In genomic region chr12:107140957-107141595, GRCm38 (mm10) we compare ENCODE assay signal across 27 mouse cellular contexts.
DNase-seq lines count a peak whose midpoint lies in the region; ATAC-seq and TF ChIP-seq lines count a peak whose summit lies in the region.
"Had no signal": no experiment of that assay in that cellular context is flagged by ENCODE, and none has a peak within 500 bp of the region (broad histone marks: within the 10 kb centered on the region; RNA-seq: fewer than 3 reads in every experiment).

No protein-coding gene starts in this region.

- no peak for DNase-seq in spleen, adult 2 months (ENCODE audit: low read depth in 1 of 2, low spot score in 2 of 2)
- DNase-seq in spleen, adult 18-20 months = no peak
- peak; percentile 79 for DNase-seq in naive thymus-derived CD4-positive, alpha-beta T cell, adult 2 months (ENCODE audit: low read depth)
- peak; percentile 77 for DNase-seq in thymus, postnatal 25 days
- no peak for DNase-seq in cerebellum, postnatal 4 days (ENCODE audit: low spot score in 2 of 2)
- DNase-seq in lung, postnatal 0 days (ENCODE audit: low spot score) = no peak
- no peak for DNase-seq in heart, adult 18-20 months
- DNase-seq: adrenal gland, postnatal 14 days; cerebellum, adult 11-12 months; cerebellum, adult 9-11 months; forebrain, postnatal 0 days; heart, postnatal 4 days; kidney, adult 11 months; kidney, postnatal 14 days; lung, postnatal 4 days; midbrain, embryonic 14.5 days; right cerebral cortex, adult 18-20 months had no signal

- no peak overlapping the region for H3K9ac ChIP-seq in lung, postnatal 0 days (replicated peaks; ENCODE audit: low read depth)
- H3K9ac ChIP-seq: embryonic facial prominence, embryonic 13.5 days; forebrain, postnatal 0 days; hindbrain, embryonic 13.5 days; limb, embryonic 13.5 days; neural tube, embryonic 15.5 days; stomach, embryonic 15.5 days had no signal

- TF ChIP-seq CTCF in spleen, adult 2 months (IDR thresholded peaks at IDR 0.05; ENCODE audit: extremely low read depth, insufficient read depth, insufficient read length, insufficient replicate concordance) = no peak
- no peak for TF ChIP-seq CTCF in lung, postnatal 0 days (IDR thresholded peaks at IDR 0.05)

- H3K4me2 ChIP-seq in lung, postnatal 0 days (replicated peaks; ENCODE audit: low read depth, low read length) = no peak overlapping the region
- H3K4me2 ChIP-seq: embryonic facial prominence, embryonic 13.5 days; heart, embryonic 11.5 days; hindbrain, embryonic 13.5 days; limb, embryonic 13.5 days; liver, embryonic 11.5 days; neural tube, embryonic 15.5 days; stomach, embryonic 15.5 days had no signal

- peaks cover 2% of the 10 kb centered on the region; the same call in 1 of the 2 replicates for H3K4me1 ChIP-seq in spleen, adult 2 months (ENCODE audit: control insufficient read depth, insufficient read depth, insufficient read length)
- H3K4me1 ChIP-seq in lung, postnatal 0 days (ENCODE audit: insufficient read depth, low read depth, low read length) = no peaks in the 10 kb centered on the region
- H3K4me1 ChIP-seq: embryonic facial prominence, embryonic 13.5 days; hindbrain, embryonic 13.5 days; limb, embryonic 13.5 days; megakaryocyte, embryonic 14.5 days; neural tube, embryonic 15.5 days; stomach, embryonic 15.5 days had no signal

- TF ChIP-seq EP300 in lung, postnatal 0 days (IDR thresholded peaks at IDR 0.05) = no peak

- H3K36me3 ChIP-seq in spleen, adult 2 months (ENCODE audit: control insufficient read depth, insufficient read depth, low read length) = no peaks in the 10 kb centered on the region
- no peaks in the 10 kb centered on the region for H3K36me3 ChIP-seq in lung, postnatal 0 days (ENCODE audit: insufficient read depth, low read length)
- H3K36me3 ChIP-seq: embryonic facial prominence, embryonic 13.5 days; hindbrain, embryonic 13.5 days; limb, embryonic 13.5 days; neural tube, embryonic 15.5 days; stomach, embryonic 15.5 days had no signal

- peak overlapping the region; percentile 58 for H3K27ac ChIP-seq in spleen, adult 2 months (ENCODE audit: insufficient read depth, low read length)
- no peak overlapping the region for H3K27ac ChIP-seq in lung, postnatal 0 days (ENCODE audit: low read length)
- H3K27ac ChIP-seq: embryonic facial prominence, embryonic 13.5 days; hindbrain, embryonic 13.5 days; limb, embryonic 13.5 days; neural tube, embryonic 15.5 days; stomach, embryonic 15.5 days had no signal

- no peak for TF ChIP-seq POLR2A in spleen, adult 2 months (IDR thresholded peaks at IDR 0.05; ENCODE audit: low read depth, low read length)

- no peaks in the 10 kb centered on the region for H3K27me3 ChIP-seq in spleen, adult 2 months (ENCODE audit: control insufficient read depth, insufficient read depth, low read length)
- H3K27me3 ChIP-seq in lung, postnatal 0 days (replicated peaks; ENCODE audit: insufficient read depth, low read length) = no peaks in the 10 kb centered on the region
- H3K27me3 ChIP-seq: CH12.LX; embryonic facial prominence, embryonic 13.5 days; megakaryocyte, embryonic 14.5 days; neural tube, embryonic 15.5 days; stomach, embryonic 15.5 days had no signal

- no peak overlapping the region for H3K4me3 ChIP-seq in spleen, adult 2 months (ENCODE audit: extremely low read depth, insufficient read depth, insufficient read length)
- H3K4me3 ChIP-seq in lung, postnatal 0 days (ENCODE audit: low read depth, low read length) = no peak overlapping the region
- H3K4me3 ChIP-seq: embryonic facial prominence, embryonic 13.5 days; hindbrain, embryonic 13.5 days; limb, embryonic 13.5 days; megakaryocyte, embryonic 14.5 days; neural tube, embryonic 15.5 days; stomach, embryonic 15.5 days had no signal

- peak; percentile 38 for ATAC-seq in CD4-positive, CD25-positive, alpha-beta regulatory T cell, adult 4 months
- no peak for ATAC-seq in lung, postnatal 0 days
- ATAC-seq: forebrain, postnatal 0 days had no signal

- no peaks in the 10 kb centered on the region for H3K9me3 ChIP-seq in lung, postnatal 0 days (ENCODE audit: low read length)
- H3K9me3 ChIP-seq: embryonic facial prominence, embryonic 13.5 days; hindbrain, embryonic 13.5 days; limb, embryonic 13.5 days; neural tube, embryonic 15.5 days; stomach, embryonic 15.5 days had no signal

- WGBS in spleen, adult 2 months = 71% methylated on average over 9 of the region's 9 CpGs
- WGBS in lung, postnatal 0 days = 81% methylated on average over 9 of the region's 9 CpGs

Comparison
In these comparisons a context has a peak if more than half of its experiments do, and no peak if none do; other contexts are left out.
1. DNase-seq: peak in naive thymus-derived CD4-positive, alpha-beta T cell, adult 2 months (single experiment) and thymus, postnatal 25 days (single experiment); none in spleen, adult 2 months (0 of 2), spleen, adult 18-20 months (0 of 2), cerebellum, postnatal 4 days (0 of 2), lung, postnatal 0 days (single experiment) and heart, adult 18-20 months (0 of 2).